Mouse (Mus musculus) limb, embryonic 11.5 days (tissue): ENCODE measurements around the gene Jhy. TPM values are rescaled to one million over a fixed set of nuclear protein-coding genes. Genes with fewer than 3 reads are reported as not detected.

Experiments
- ATAC-seq: fragments of 200-750 bp; cut with Nextera tagmentation; 2 replicates; pipeline ENCODE4 v1.8.0; 2017; ENCODE audit warnings: low read depth; ENCODE audit not compliant: insufficient number of reproducible peaks, low FRiP score, low TSS enrichment
- DNase-seq: peaks from one replicate; pipeline ENCODE4 v3.0.0-alpha.2; 2015; ENCODE audit warnings: low spot score
- H3K27ac ChIP-seq: fragments of 300-500 bp; sonication (generic); replicated peaks from 2 replicates; pipeline ENCODE4 v1.5.1; 2014; ENCODE audit warnings: low read depth, mild to moderate bottlenecking, low read length
- H3K27me3 ChIP-seq: fragments of 300-500 bp; sonication (generic); 2 replicates; pipeline ENCODE4 v1.6.1; 2014; ENCODE audit warnings: mild to moderate bottlenecking, low read length, mixed read lengths; ENCODE audit not compliant: control insufficient read depth, insufficient read depth
- H3K36me3 ChIP-seq: fragments of 300-500 bp; sonication (generic); 2 replicates; pipeline ENCODE4 v1.6.1; 2014; ENCODE audit warnings: mild to moderate bottlenecking, low read length, moderate library complexity, mixed read lengths; ENCODE audit not compliant: control insufficient read depth, insufficient read depth
- H3K4me1 ChIP-seq: fragments of 300-500 bp; sonication (generic); 2 replicates; pipeline ENCODE4 v1.6.1; 2014; ENCODE audit warnings: low read length, mixed read lengths; ENCODE audit not compliant: control insufficient read depth, insufficient read depth
- H3K4me2 ChIP-seq: fragments of 300-500 bp; sonication (generic); 2 replicates; pipeline ENCODE4 v1.6.1; 2014; ENCODE audit warnings: low read depth, mild to moderate bottlenecking, moderate library complexity; ENCODE audit not compliant: severe bottlenecking
- H3K4me3 ChIP-seq: fragments of 300-500 bp; sonication (generic); 2 replicates; pipeline ENCODE4 v1.5.1; 2014; ENCODE audit warnings: low read depth, low read length
- H3K9ac ChIP-seq: fragments of 300-500 bp; sonication (generic); 2 replicates; pipeline ENCODE4 v1.6.1; 2014; ENCODE audit warnings: mild to moderate bottlenecking, low read length
- H3K9me3 ChIP-seq: fragments of 300-500 bp; sonication (generic); 2 replicates; pipeline ENCODE4 v1.6.1; 2016; ENCODE audit warnings: low read length; ENCODE audit not compliant: control insufficient read depth
- WGBS: fragments of 180-500 bp; shearing (Covaris S2); extraction: QIAGEN DNeasy Blood & Tissue Kit; methylation state at CpG from one replicate; pipeline ENCODE4 v1.1.7; 2014; 5-methylcytosine and 5-hydroxymethylcytosine counted together
- polyA plus RNA-seq: library from polyadenylated mRNA; unstranded; fragments of >200 nt; fragmentation: Nextera tagmentation; extraction: Ambion mirVana; gene quantifications from 2 replicates; pipeline ENCODE4 v1.2.1, GENCODE M21; 2014

Gene Jhy
- polyA plus RNA-seq, 1 experiment from 2014 or later = 0.27 TPM

- ATAC-seq = no peak
- H3K9me3 ChIP-seq = no peaks in the 10 kb centered on the region
- no peak overlapping the region for H3K4me3 ChIP-seq
- DNase-seq = no peak
- no peak overlapping the region for H3K4me2 ChIP-seq
- no peak overlapping the region for H3K27ac ChIP-seq
- no peaks in the 10 kb centered on the region for H3K4me1 ChIP-seq
- no peaks in the 10 kb centered on the region for H3K27me3 ChIP-seq
- no peak overlapping the region for H3K9ac ChIP-seq
- H3K36me3 ChIP-seq = no peaks in the 10 kb centered on the region
- WGBS = 25% methylated on average over 8 of the region's 8 CpGs
These were observed 56.5 kb downstream of the Jhy start for GRCm38 (mm10) chr9:40907413-40907812.

GRCm38 (mm10) chr9:40892456-40892855 is 71.5 kb downstream of the Jhy start:
- Histone ChIP-seq H3K9me3 (no peaks in the 10 kb centered on the region), H3K4me1 (no peaks in the 10 kb centered on the region), H3K4me2 (no peak overlapping the region), H3K9ac (no peak overlapping the region), H3K4me3 (no peak overlapping the region), H3K36me3 (no peaks in the 10 kb centered on the region), H3K27ac (no peak overlapping the region), H3K27me3 (peaks cover 3% of the 10 kb centered on the region; the same call in 1 of the 2 replicates)
- no peak for ATAC-seq
- DNase-seq = no peak
- WGBS = 74% methylated on average over 6 of the region's 6 CpGs

- no peaks in the 10 kb centered on the region for H3K36me3 ChIP-seq
- 28% methylated on average over 12 of the region's 12 CpGs for WGBS
- H3K9me3 ChIP-seq = no peaks in the 10 kb centered on the region
- H3K4me1 ChIP-seq = no peaks in the 10 kb centered on the region
- no peak overlapping the region for H3K4me3 ChIP-seq
- DNase-seq (no peak), ATAC-seq (no peak)
- peaks cover 5% of the 10 kb centered on the region; the same call in 1 of the 2 replicates for H3K27me3 ChIP-seq
- no peak overlapping the region for H3K9ac ChIP-seq
- H3K4me2 ChIP-seq = no peak overlapping the region
- no peak overlapping the region for H3K27ac ChIP-seq
These were observed 74.5 kb downstream of the Jhy start for GRCm38 (mm10) chr9:40889389-40889788.

- 51% methylated on average over 10 of the region's 10 CpGs for WGBS
- ATAC-seq = no peak
- Histone ChIP-seq H3K4me3 (no peak overlapping the region), H3K36me3 (no peaks in the 10 kb centered on the region), H3K9ac (no peak overlapping the region), H3K9me3 (no peaks in the 10 kb centered on the region), H3K27ac (no peak overlapping the region), H3K4me1 (no peaks in the 10 kb centered on the region), H3K27me3 (peaks cover 12% of the 10 kb centered on the region), H3K4me2 (no peak overlapping the region)
- DNase-seq = no peak
These were observed 78.2 kb downstream of the Jhy start for GRCm38 (mm10) chr9:40885669-40886068.

DNA sequence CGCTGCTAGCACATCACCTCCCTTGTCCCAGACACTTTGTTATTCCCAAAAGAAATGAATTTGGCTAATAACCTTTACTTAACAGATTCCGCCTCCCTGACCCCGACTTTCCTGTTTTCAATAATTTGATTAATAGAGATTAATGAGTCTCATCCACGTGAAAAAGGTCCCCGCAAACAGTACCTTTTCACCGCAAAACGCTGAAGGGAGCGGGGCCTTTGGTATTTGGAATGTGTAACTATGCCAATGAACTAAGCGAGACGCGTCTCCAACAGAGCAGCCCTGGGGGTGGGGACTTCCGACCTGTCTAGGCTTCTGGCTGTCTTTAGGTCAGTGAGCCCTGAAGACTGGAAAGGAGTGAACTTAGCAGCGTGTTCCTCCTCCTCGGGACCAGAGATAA is 84.9 kb downstream of the Jhy start:
- no peak for ATAC-seq

DNA sequence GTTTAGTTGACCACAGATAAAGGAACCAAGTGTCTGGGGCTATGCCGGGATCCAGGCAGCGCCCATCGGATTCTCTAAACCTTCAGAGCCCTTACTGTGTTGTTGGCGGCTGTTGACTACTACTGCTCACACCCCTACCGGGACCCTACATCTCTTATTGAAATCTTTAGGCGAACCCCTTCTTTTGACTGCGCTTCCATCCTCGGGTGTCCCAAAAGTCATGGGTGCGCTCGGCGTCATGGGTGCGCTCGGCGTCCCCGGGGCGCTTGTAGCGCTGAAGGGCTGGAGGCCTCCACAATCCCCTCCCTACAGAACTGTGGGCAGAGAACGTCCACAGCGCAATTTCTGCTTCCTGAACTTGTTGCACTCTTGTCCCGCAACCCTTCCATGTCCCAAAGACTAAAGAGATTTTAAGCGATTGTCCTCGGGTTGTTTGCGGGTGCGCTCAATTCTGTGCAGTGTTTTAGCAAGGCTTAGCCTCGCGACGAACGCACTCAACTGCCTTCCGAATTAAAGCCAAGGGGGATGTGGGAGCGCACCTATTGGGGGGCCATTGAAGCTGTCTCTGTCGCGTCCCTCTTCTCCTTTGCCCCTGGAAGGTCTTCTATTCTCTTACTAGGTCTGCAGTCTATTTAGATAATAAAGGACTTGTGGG is 85.5 kb downstream of the Jhy start:
- H3K27me3 ChIP-seq = peaks cover 70% of the 10 kb centered on the region
- H3K4me1 ChIP-seq = peaks cover 3% of the 10 kb centered on the region; the same call in 1 of the 2 replicates
- no peaks in the 10 kb centered on the region for H3K9me3 ChIP-seq
- no peak overlapping the region for H3K9ac ChIP-seq
- H3K27ac ChIP-seq = no peak overlapping the region
- peak; percentile 55 for DNase-seq
- no peak for ATAC-seq
- WGBS = 1% methylated on average over 32 of the region's 32 CpGs
- no peak overlapping the region for H3K4me3 ChIP-seq
- no peak overlapping the region for H3K4me2 ChIP-seq
- no peaks in the 10 kb centered on the region for H3K36me3 ChIP-seq

More for the DNA sequence above, 84.9 kb downstream of the Jhy start:
- Histone ChIP-seq H3K4me1 (peaks cover 3% of the 10 kb centered on the region; the same call in 1 of the 2 replicates), H3K27ac (no peak overlapping the region), H3K36me3 (no peaks in the 10 kb centered on the region), H3K27me3 (peaks cover 67% of the 10 kb centered on the region), H3K4me2 (no peak overlapping the region), H3K9ac (no peak overlapping the region), H3K4me3 (no peak overlapping the region), H3K9me3 (no peaks in the 10 kb centered on the region)
- under 1% methylated on average over 14 of the region's 14 CpGs for WGBS
- DNase-seq = peak; percentile 42

GRCm38 (mm10) chr9:40877881-40878235 is 86.1 kb downstream of the Jhy start:
- peaks cover 3% of the 10 kb centered on the region; the same call in 1 of the 2 replicates for H3K4me1 ChIP-seq
- H3K4me3 ChIP-seq = no peak overlapping the region
- no peak for DNase-seq
- 0% methylated on average over 29 of the region's 29 CpGs for WGBS
- H3K4me2 ChIP-seq = peak overlapping the region; percentile 17; the same call in 1 of the 2 replicates
- no peak overlapping the region for H3K9ac ChIP-seq
- H3K9me3 ChIP-seq = no peaks in the 10 kb centered on the region
- no peak for ATAC-seq
- no peak overlapping the region for H3K27ac ChIP-seq
- no peaks in the 10 kb centered on the region for H3K36me3 ChIP-seq
- peaks cover 75% of the 10 kb centered on the region for H3K27me3 ChIP-seq

GRCm38 (mm10) chr9:40877146-40877880 is 86.6 kb downstream of the Jhy start:
- 2% methylated on average over 42 of the region's 42 CpGs for WGBS

More at GRCm38 (mm10) chr9:40877146-40877880, 86.6 kb downstream of the Jhy start:
- no peaks in the 10 kb centered on the region for H3K36me3 ChIP-seq
- ATAC-seq (no peak), DNase-seq (peak; percentile 72)
- H3K4me2 ChIP-seq = peak overlapping the region; percentile 17; the same call in 1 of the 2 replicates
- peaks cover 80% of the 10 kb centered on the region for H3K27me3 ChIP-seq
- H3K4me1 ChIP-seq = peaks cover 3% of the 10 kb centered on the region; the same call in 1 of the 2 replicates
- no peak overlapping the region for H3K4me3 ChIP-seq
- no peaks in the 10 kb centered on the region for H3K9me3 ChIP-seq
- H3K27ac ChIP-seq = no peak overlapping the region
- H3K9ac ChIP-seq = no peak overlapping the region
